Mouse (Mus musculus) natural killer cell, adult 2 months (primary cell): Measurements from ENCODE around the gene Tec.

Experiments
- DNase-seq, 2 experiments: peaks; one replicate each; pipeline ENCODE4 v3.0.0; 2022; ENCODE audit warnings: low spot score in 2 of 2

The Tec gene

GRCm38 (mm10) chr5:72891534-72891933, 23.3 kb upstream of the Tec start:
- DNase-seq = peak; percentile 55 to 62

GRCm38 (mm10) chr5:72888260-72888659, 20.0 kb upstream of the Tec start:
- no peak for DNase-seq

GRCm38 (mm10) chr5:72886458-72887222, 18.4 kb upstream of the Tec start:
- DNase-seq = no peak

- no peak for DNase-seq
Measured at GRCm38 (mm10) chr5:72883706-72884105, 15.4 kb upstream of the Tec start.

- DNase-seq = no peak
Measured at GRCm38 (mm10) chr5:72882412-72882765, 14.1 kb upstream of the Tec start.

- no peak for DNase-seq
Measured at GRCm38 (mm10) chr5:72881748-72882411, 13.6 kb upstream of the Tec start.

GRCm38 (mm10) chr5:72879736-72880135, 11.5 kb upstream of the Tec start:
- DNase-seq = no peak

GRCm38 (mm10) chr5:72871114-72871513, 2.8 kb upstream of the Tec start:
- no peak for DNase-seq

GRCm38 (mm10) chr5:72869779-72870608, 1.7 kb upstream of the Tec start:
- peak in 1 of 2 experiments; percentile 52 for DNase-seq

GRCm38 (mm10) chr5:72867036-72867672, 1.1 kb downstream of the Tec start:
- DNase-seq = no peak

GRCm38 (mm10) chr5:72866260-72866905, 1.9 kb downstream of the Tec start:
- DNase-seq = no peak

- DNase-seq = no peak
Measured at GRCm38 (mm10) chr5:72864654-72865178, 3.6 kb downstream of the Tec start.

GRCm38 (mm10) chr5:72863166-72863565, 5.1 kb downstream of the Tec start:
- DNase-seq = no peak

GRCm38 (mm10) chr5:72861726-72862385, 6.4 kb downstream of the Tec start:
- DNase-seq = no peak

- DNase-seq = no peak
Measured at GRCm38 (mm10) chr5:72860899-72861298, 7.4 kb downstream of the Tec start.

GRCm38 (mm10) chr5:72858306-72858705, 10.0 kb downstream of the Tec start:
- DNase-seq = no peak

- DNase-seq = no peak
Measured at GRCm38 (mm10) chr5:72857756-72858155, 10.5 kb downstream of the Tec start.

GRCm38 (mm10) chr5:72856255-72856878, 11.9 kb downstream of the Tec start:
- DNase-seq = no peak

GRCm38 (mm10) chr5:72855685-72856124, 12.6 kb downstream of the Tec start:
- no peak for DNase-seq
